Mouse (Mus musculus) lung, adult 2 months (tissue): ENCODE data around the gene Cpm.

ENCODE experiments used
- CTCF ChIP-seq: fragments of 200-500 bp; IDR thresholded peaks from 2 replicates; pipeline ENCODE4 v1.5.1; 2011; ENCODE audit warnings: mild to moderate bottlenecking, low read length, control low read depth; ENCODE audit not compliant: insufficient read depth
- POLR2A ChIP-seq: fragments of 200-500 bp; IDR thresholded peaks from 2 replicates; pipeline ENCODE4 v1.6.1; 2011; ENCODE audit warnings: low read depth, mild to moderate bottlenecking, control low read depth, low read length, borderline replicate concordance; ENCODE audit errors: extremely low read depth

DNA sequence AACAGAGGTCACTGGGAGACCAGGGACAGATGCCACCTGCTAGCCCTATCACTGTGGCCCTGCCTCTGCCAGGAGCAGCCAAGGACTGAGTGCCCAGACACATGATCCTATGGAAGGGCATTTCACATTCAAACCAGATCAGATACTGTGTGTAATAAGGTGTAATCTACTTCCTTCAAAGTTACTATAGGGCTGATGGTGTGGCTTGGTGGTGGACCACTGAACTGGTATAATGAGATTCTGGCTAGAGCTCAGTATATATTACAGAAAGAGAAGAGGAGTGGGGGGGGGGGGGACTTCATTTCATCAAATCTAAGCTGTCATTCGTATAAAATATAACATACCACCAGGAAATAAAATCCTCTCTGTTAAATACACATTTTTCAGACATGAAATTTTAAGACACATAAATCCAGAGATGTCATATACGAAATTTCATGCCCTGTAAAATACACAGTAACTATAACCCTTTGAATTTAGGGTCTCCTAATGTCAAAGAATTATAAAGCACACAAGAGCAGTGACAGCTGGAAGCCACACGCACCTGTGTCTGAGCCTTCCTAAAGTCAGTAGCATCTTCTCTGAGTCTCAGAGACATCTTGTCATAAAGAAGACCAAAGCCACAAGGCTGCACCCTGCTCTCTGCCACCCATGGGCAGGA, 45.2 kb downstream of the Cpm start:
- TF ChIP-seq CTCF (no peak), POLR2A (no peak)
